Mouse (Mus musculus): ENCODE measurements at regions not wholly inside any gene's neighbourhood (a gene's known extent, or its start where the extent isn't known, plus 50 kb on each side); places are given as distances from the start of the nearest gene placed in this dataset.

DNA sequence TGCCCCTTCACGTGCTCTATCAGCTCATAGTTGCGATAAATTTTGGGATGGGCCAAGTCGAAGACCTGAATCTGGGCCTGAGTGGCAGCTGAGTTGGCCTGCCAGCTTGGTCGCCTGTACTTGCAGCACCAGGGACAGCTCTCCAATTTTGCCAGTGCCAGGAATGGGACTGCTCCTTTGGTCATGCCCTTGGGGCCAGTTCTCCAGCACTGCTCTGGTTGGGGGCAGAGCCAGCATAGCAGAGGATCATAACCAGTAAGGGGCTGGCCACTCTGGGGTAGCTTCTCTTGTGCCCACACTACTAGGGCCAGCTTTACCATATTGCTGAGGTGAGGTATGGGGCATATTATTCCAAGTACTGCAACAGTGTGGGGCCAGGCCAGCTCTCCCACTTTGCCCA, 397.0 kb upstream of the Cadm2 start:
- no peak for DNase-seq

GRCm38 (mm10) chr16:67989671-67990070, 369.0 kb upstream of the Cadm2 start:
- no peak for DNase-seq

GRCm38 (mm10) chr16:67976565-67976964, 355.9 kb upstream of the Cadm2 start:
- no peak for DNase-seq

- DNase-seq: no peak
Observed at GRCm38 (mm10) chr16:67968311-67969145, 347.8 kb upstream of the Cadm2 start.

DNA sequence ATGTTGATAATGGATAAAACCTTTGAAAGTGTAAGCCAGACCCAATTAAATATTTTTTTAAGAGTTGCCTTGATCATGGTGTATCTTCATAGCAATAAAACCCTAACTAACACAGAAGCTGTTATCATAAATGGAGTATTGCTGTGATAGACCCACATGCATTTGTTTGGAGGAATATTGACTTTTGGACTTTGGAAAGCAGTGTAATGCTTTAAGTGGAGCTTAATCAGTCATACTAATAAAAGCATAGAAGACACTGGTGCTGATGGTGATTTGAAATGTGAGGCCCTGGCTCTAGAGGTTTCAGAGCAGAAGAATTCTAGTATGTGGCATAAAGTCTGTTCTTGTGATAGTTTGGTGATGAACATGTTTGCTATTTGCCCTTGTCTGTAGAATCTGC, 328.4 kb upstream of the Cadm2 start:
- DNase-seq: no peak

DNA sequence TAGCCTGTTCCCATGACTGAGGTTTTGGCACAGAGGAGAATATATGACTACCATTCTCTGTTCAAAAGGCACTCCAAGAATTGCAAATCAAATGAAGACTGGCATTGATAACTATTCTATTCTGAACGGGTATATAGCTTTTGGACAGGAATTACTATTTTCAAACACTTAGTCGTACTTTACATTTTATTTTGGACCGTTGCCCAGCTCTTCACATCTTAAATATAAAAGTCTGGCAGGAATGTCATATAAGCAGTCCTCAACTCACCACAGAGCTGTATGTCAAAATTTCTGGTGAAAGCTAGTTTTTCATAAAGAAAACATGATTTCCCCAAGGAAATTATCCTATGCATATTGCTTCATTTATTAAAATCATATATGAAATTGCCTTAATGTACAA, 323.7 kb upstream of the Cadm2 start:
- no peak for DNase-seq

GRCm38 (mm10) chr16:67919175-67919574, 298.5 kb upstream of the Cadm2 start:
- no peak for DNase-seq

- DNase-seq: no peak
Observed at GRCm38 (mm10) chr16:67871304-67872022, 250.8 kb upstream of the Cadm2 start.

GRCm38 (mm10) chr16:67850201-67850600, 229.5 kb upstream of the Cadm2 start:
- no peak for DNase-seq

DNA sequence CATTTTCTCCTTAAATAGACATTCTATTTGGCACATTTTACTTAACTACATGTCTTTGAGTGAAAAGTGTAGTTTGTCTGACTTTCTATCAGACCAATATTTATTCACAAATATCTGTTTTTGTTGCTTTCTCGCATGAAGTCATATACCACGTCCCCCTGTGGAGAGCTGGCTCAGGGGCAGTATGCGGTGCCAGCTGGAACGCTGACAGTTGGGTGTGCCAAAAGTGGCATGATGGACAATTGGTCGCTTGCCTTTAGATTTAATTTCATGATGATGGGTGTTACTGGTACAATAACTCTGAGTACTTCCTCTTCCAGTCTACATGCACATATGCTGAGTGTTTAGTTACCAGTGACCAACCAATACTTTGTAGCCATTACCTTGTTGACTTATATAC, 223.8 kb upstream of the Cadm2 start:
- no peak for DNase-seq

DNA sequence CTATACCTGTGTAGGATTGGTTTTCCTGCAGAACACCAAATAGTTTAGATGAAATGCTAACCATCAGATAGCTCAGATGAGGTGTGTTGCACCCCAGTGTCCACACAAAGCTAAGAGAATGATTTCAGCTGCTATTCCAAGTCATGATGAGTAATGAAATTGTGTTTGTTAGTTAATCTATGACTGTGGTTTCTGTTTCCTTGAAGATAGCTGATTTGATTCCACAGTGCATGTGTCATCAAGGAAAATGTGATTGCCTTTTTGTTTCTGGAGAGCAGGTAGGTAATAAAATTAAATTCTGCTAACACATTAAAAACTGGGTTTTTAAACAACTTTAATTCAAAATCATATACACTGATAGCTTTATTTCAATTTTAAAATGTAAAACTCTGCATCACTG, 176.5 kb upstream of the Cadm2 start:
- DNase-seq: no peak

GRCm38 (mm10) chr16:67776091-67776490, 155.4 kb upstream of the Cadm2 start:
- peak in 1 of 2 experiments; percentile 3 for DNase-seq

DNA sequence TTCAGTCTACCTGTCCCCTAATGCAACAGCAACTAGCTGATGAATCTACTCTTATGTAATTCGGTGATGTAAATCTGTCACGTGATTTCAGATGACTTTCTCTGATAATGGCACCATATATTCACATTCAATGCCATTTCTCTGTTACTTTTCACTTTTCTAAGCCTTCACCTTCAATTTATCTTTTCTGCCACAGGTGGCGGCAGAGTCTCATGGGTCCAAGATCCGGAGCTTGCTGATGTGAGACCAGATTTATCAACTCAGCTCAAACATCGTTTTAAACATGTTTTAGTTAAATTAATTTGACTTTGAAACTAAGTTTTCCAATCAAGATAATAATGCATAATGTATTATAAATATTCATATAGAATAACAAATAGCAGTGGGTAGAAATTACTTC, 148.4 kb upstream of the Cadm2 start:
- no peak for DNase-seq

GRCm38 (mm10) chr16:67735398-67735797, 114.7 kb upstream of the Cadm2 start:
- DNase-seq: no peak

GRCm38 (mm10) chr16:67698619-67699018, 77.9 kb upstream of the Cadm2 start:
- DNase-seq: no peak
